Mouse (Mus musculus): Measurements from ENCODE around the gene Gjb3. TPM values are rescaled to one million over a fixed set of nuclear protein-coding genes. Genes with fewer than 3 reads are reported as not detected.

Gene Gjb3
- total and polyA plus RNA-seq, 3 experiments: not detected

- in situ Hi-C loops (cut with MboI; ENCODE audit: low pct_ligation_motif_present, low pct_unique_long_range_greater_than_20kb, low sequenced_read_pairs): no loop called here
- Histone ChIP-seq H3K27me3 (replicated peaks) (peaks cover 16% of the 10 kb centered on the region), H3K9ac (ENCODE audit: insufficient read depth, low read depth) (no peak overlapping the region), H3K4me2 (ENCODE audit: insufficient read depth, low read depth, poor library complexity, severe bottlenecking) (no peak overlapping the region), H3K4me3 (replicated peaks in 1 of 3; ENCODE audit: low read depth in 2 of 3, low read length in 2 of 3, poor library complexity in 1 of 3) (no peak overlapping the region), H3K9me3 (replicated peaks; ENCODE audit: low read length) (no peaks in the 10 kb centered on the region), H3K27ac (ENCODE audit: insufficient read depth, low read depth) (no peak overlapping the region), H3K36me3 (replicated peaks in 1 of 2; ENCODE audit: control insufficient read depth in 1 of 2, insufficient read depth in 1 of 2, low read length in 1 of 2) (no peaks in the 10 kb centered on the region), H3K4me1 (ENCODE audit: control insufficient read depth in 1 of 2, insufficient read depth in 2 of 2) (peaks cover 5 to 6% of the 10 kb centered on the region in 2 experiments), H3K79me2 (replicated peaks; ENCODE audit: control insufficient read depth, extremely low read depth, insufficient read depth, poor library complexity, severe bottlenecking) (no peaks in the 10 kb centered on the region)
- no peak for DNase-seq (ENCODE audit: extremely low read depth)
- dilution Hi-C loops (cut with MboI; ENCODE audit: extremely low pct_ligation_motif_present, extremely low pct_unique_long_range_greater_than_20kb, low sequenced_read_pairs): no loop called here
- TF ChIP-seq IRF4 (IDR thresholded peaks at IDR 0.05; ENCODE audit: low read depth, low read length) (no peak), USF1 (IDR thresholded peaks at IDR 0.05; ENCODE audit: low read depth, low read length) (no peak), ZKSCAN1 (IDR thresholded peaks at IDR 0.05; ENCODE audit: borderline replicate concordance, low read depth, low read length) (no peak), JUND (conservative IDR thresholded peaks at IDR 0.05; ENCODE audit: low read depth, low read length) (no peak), SIN3A (IDR thresholded peaks at IDR 0.05; ENCODE audit: low read length) (no peak), MYC (IDR thresholded peaks at IDR 0.05; ENCODE audit: low read depth, low read length) (no peak), GABPA (IDR thresholded peaks at IDR 0.05; ENCODE audit: insufficient replicate concordance, low read depth, low read length) (no peak), CHD2 (IDR thresholded peaks at IDR 0.05; ENCODE audit: low read length) (no peak), UBTF (IDR thresholded peaks at IDR 0.05; ENCODE audit: low read depth, low read length) (no peak), MAFK (IDR thresholded peaks at IDR 0.05; ENCODE audit: insufficient replicate concordance, low read length) (no peak), E2F4 (IDR thresholded peaks at IDR 0.05; ENCODE audit: insufficient replicate concordance, low read depth, low read length) (no peak), POLR2AphosphoS2 (IDR thresholded peaks at IDR 0.05; ENCODE audit: low read depth, low read length) (no peak), ZC3H11A (IDR thresholded peaks at IDR 0.05; ENCODE audit: low read depth, low read length) (no peak), NRF1 (IDR thresholded peaks at IDR 0.05; ENCODE audit: low read depth, low read length) (no peak), ELF1 (IDR thresholded peaks at IDR 0.05; ENCODE audit: low read depth, low read length) (no peak), MXI1 (IDR thresholded peaks at IDR 0.05; ENCODE audit: low read depth, low read length) (no peak), CHD1 (IDR thresholded peaks at IDR 0.05; ENCODE audit: low read depth, low read length) (no peak), USF2 (conservative IDR thresholded peaks at IDR 0.05; ENCODE audit: low read depth, low read length) (no peak)
These were observed 5.4 kb downstream of the Gjb3 start for GRCm38 (mm10) chr4:127325276-127325675.

GRCm38 (mm10) chr4:127324759-127325158 is 5.9 kb downstream of the Gjb3 start:
- dilution Hi-C loops (cut with MboI; ENCODE audit: extremely low pct_ligation_motif_present, extremely low pct_unique_long_range_greater_than_20kb, low sequenced_read_pairs): no loop called here
- TF ChIP-seq MYC (IDR thresholded peaks at IDR 0.05; ENCODE audit: low read depth, low read length): peak; percentile 97
- peak; percentile 58 to 80 for TF ChIP-seq CTCF (conservative IDR thresholded peaks at IDR 0.05 in 1 of 2, IDR thresholded peaks at IDR 0.05 in 1 of 2; ENCODE audit: low read depth in 2 of 2, low read length in 2 of 2)
- TF ChIP-seq SMC3 (IDR thresholded peaks at IDR 0.05; ENCODE audit: low read depth, low read length): peak; percentile 48
- TF ChIP-seq MAFK (IDR thresholded peaks at IDR 0.05; ENCODE audit: insufficient replicate concordance, low read length): no peak
- TF ChIP-seq MAX (IDR thresholded peaks at IDR 0.05; ENCODE audit: low read length): peak; percentile 94
- no peak for TF ChIP-seq JUND (conservative IDR thresholded peaks at IDR 0.05; ENCODE audit: low read depth, low read length)
- peak; percentile 63; the same call in 1 of the 2 replicates for TF ChIP-seq MXI1 (IDR thresholded peaks at IDR 0.05; ENCODE audit: low read depth, low read length)
- peak; percentile 47; the same call in 1 of the 2 replicates for TF ChIP-seq BHLHE40 (IDR thresholded peaks at IDR 0.05; ENCODE audit: low read depth, low read length)
- no peak for TF ChIP-seq RCOR1 (conservative IDR thresholded peaks at IDR 0.05; ENCODE audit: low read depth, low read length)
- TF ChIP-seq RAD21 (IDR thresholded peaks at IDR 0.05; ENCODE audit: low read depth, low read length): peak; percentile 69
- DNase-seq (ENCODE audit: extremely low read depth): peak; percentile 80
- no peak overlapping the region for H3K4me2 ChIP-seq (ENCODE audit: insufficient read depth, low read depth, poor library complexity, severe bottlenecking)
- no peaks in the 10 kb centered on the region for H3K9me3 ChIP-seq (replicated peaks; ENCODE audit: low read length)
- in situ Hi-C loops (cut with MboI; ENCODE audit: low pct_ligation_motif_present, low pct_unique_long_range_greater_than_20kb, low sequenced_read_pairs): no loop called here
- H3K36me3 ChIP-seq (replicated peaks in 1 of 2; ENCODE audit: control insufficient read depth in 1 of 2, insufficient read depth in 1 of 2, low read length in 1 of 2): no peaks in the 10 kb centered on the region
- H3K9ac ChIP-seq (ENCODE audit: insufficient read depth, low read depth): no peak overlapping the region
- H3K4me3 ChIP-seq (replicated peaks in 1 of 3; ENCODE audit: low read depth in 2 of 3, low read length in 2 of 3, poor library complexity in 1 of 3): no peak overlapping the region
- no peak overlapping the region for H3K27ac ChIP-seq (ENCODE audit: insufficient read depth, low read depth)
- H3K4me1 ChIP-seq (ENCODE audit: control insufficient read depth in 1 of 2, insufficient read depth in 2 of 2): peaks cover 5 to 6% of the 10 kb centered on the region in 2 experiments
- H3K27me3 ChIP-seq (replicated peaks): peaks cover 16% of the 10 kb centered on the region
- H3K79me2 ChIP-seq (replicated peaks; ENCODE audit: control insufficient read depth, extremely low read depth, insufficient read depth, poor library complexity, severe bottlenecking): no peaks in the 10 kb centered on the region

Data from CH12.LX (cell line).